Mouse (Mus musculus): ENCODE measurements at regions not wholly inside any gene's neighbourhood (a gene's known extent, or its start where the extent isn't known, plus 50 kb on each side); places are given as distances from the start of the nearest gene placed in this dataset.
A peak's percentile ranks its signal among the peaks of the same experiment; 100 is the strongest.

DNA sequence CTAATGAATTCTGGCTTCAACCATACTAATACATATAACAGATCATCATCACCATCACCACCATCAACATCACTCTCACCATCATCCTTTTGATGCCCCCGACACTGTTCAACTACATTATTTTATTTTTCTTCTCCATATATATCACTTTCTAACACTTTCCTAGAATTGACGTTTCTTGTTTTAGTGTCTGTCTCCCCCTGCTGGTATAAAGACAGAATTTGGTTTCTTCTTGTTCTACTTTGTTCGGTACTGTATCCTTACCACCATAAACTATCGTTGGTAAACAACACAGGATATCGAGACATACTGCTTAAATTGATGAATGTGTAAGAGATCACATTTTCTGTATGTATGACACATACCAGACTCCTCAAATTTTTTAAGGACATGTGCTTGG lies 92.5 kb upstream of the Tab3 start:
- intact Hi-C loops (cut with DNase I), result no loop called here
- DNase-seq (ENCODE audit: extremely low spot score in 1 of 2, low spot score in 2 of 2), result peak in 1 of 2 experiments; percentile 8

DNA sequence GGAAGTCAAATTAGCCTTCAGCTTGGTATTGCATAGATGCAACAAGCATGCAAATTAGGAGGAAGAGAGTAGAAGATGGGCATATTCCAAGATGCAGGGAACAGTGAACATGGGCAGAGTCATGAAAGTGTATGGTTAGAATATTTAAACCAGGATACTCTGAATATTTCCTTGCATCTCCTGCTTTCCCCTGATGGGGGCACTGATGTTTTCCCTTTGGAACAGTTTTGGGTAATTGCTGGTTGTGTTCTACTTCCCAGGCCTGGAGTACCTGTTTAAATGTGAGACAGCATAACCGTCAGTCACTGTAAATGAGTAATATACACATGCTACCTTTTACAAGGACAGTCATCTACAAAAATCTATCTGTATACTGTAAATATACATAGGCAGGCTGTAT lies 76.9 kb upstream of the Tab3 start:
- no peak for DNase-seq (ENCODE audit: extremely low spot score in 1 of 2, low spot score in 2 of 2)
- intact Hi-C loops (cut with DNase I), result loop anchor here (5.0 kb wide), 1 partner anchor 150 kb away; no protein-coding TSS in a partner anchor

Measured in left cerebral cortex, postnatal 10 days (tissue).